Mouse (Mus musculus): ENCODE measurements around the gene Cemip.

DNA sequence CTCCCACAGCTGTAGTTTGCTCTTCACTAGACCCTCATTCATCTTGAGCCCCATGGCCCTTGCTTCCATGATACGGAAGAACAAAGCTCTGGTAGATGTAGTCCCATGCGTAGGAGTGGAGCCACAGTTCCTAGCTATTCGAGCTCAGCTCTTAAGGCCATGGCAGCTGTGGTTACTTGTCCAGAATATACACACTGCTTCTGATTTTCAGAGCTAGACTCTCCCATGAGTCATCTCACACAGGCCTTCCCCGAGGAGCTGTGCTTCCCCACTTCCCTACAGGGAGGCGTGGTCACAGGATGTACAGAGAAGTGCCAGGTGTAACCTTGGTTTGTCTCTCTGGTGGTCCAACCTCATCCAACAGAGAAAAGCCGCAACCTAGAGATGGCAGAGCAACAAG lies 111.0 kb downstream of the Cemip start:
- TF ChIP-seq POLR2A (IDR thresholded peaks at IDR 0.05; ENCODE audit: insufficient read depth, low read depth, low read length) (no peak), CTCF (IDR thresholded peaks at IDR 0.05) (no peak), EP300 (IDR thresholded peaks at IDR 0.05; ENCODE audit: insufficient read depth, low read depth, low read length) (no peak)
